11 mouse cellular contexts compared by ENCODE assay signal in the genomic region with DNA sequence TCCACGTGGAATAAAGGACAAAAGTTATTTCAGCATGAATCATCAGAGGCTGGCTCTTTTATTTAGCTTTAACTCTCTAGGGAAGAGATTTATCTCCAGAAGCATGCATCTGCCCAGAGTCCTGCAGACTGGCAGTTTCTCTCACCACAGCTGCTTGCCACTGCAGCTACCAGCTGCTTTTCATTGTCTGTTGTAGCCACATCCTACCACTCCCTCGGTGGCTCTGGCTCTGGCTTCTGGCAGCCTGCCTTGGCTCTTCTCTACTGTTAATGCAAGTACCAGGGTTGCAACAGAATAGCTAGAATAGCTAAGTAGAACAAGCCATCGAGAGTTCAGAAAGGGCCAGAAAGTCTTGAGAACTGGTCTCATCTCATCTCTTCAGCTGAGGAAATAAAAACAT.
"Had no signal": no experiment of that assay in that cellular context is flagged by ENCODE, and none has a peak within 500 bp of the region (broad histone marks: within the 10 kb centered on the region; RNA-seq: fewer than 3 reads in every experiment).

No protein-coding gene starts in this region.

- H3K9ac ChIP-seq: limb, embryonic 13.5 days; liver, embryonic 12.5 days; lung, embryonic 15.5 days; midbrain, embryonic 12.5 days had no signal

- ATAC-seq: liver, embryonic 12.5 days; midbrain, embryonic 16.5 days had no signal

- H3K27ac ChIP-seq: layer of hippocampus, adult 2 months; left cerebral cortex, adult 2 months; limb, embryonic 13.5 days; liver, embryonic 12.5 days; lung, embryonic 15.5 days; midbrain, embryonic 12.5 days; stomach, postnatal 0 days had no signal

- H3K36me3 ChIP-seq: limb, embryonic 13.5 days; liver, embryonic 12.5 days; lung, embryonic 15.5 days; midbrain, embryonic 12.5 days had no signal

- H3K4me3 ChIP-seq: layer of hippocampus, adult 2 months; left cerebral cortex, adult 2 months; limb, embryonic 13.5 days; liver, embryonic 12.5 days; lung, embryonic 15.5 days; midbrain, embryonic 12.5 days had no signal

- H3K4me1 ChIP-seq: limb, embryonic 13.5 days; liver, embryonic 12.5 days; lung, embryonic 15.5 days; midbrain, embryonic 12.5 days had no signal

- DNase-seq: kidney, postnatal 10 days; kidney, postnatal 4 days; thymus, postnatal 4 days had no signal

- H3K27me3 ChIP-seq: limb, embryonic 13.5 days; liver, embryonic 12.5 days; lung, embryonic 15.5 days; midbrain, embryonic 12.5 days had no signal

- H3K9me3 ChIP-seq: limb, embryonic 13.5 days; liver, embryonic 12.5 days; lung, embryonic 15.5 days; midbrain, embryonic 12.5 days had no signal

- H3K4me2 ChIP-seq: limb, embryonic 13.5 days; liver, embryonic 12.5 days; lung, embryonic 15.5 days; midbrain, embryonic 12.5 days had no signal
